Mouse (Mus musculus) G1E (cell line): ENCODE measurements around the gene Brat1. TPM values are rescaled to one million over a fixed set of nuclear protein-coding genes. Genes with fewer than 3 reads are reported as not detected.

Experiments
- ATAC-seq: 2 replicates; pipeline ENCODE4 v1.8.0; 2016; ENCODE audit warnings: mild to moderate bottlenecking; ENCODE audit not compliant: insufficient number of reproducible peaks, poor library complexity, low FRiP score, severe bottlenecking; ENCODE audit errors: extremely low read depth
- DNase-seq: peaks from one replicate; pipeline ENCODE4 v3.0.0; 2012; ENCODE audit warnings: low spot score
- H3K27me3 ChIP-seq: 2 replicates; pipeline ENCODE4 v1.6.1; 2012; ENCODE audit warnings: mild to moderate bottlenecking, low read length, inconsistent platforms; ENCODE audit not compliant: insufficient read depth
- H3K36me3 ChIP-seq: replicated peaks from 2 replicates; pipeline ENCODE3; 2012; ENCODE audit warnings: mild to moderate bottlenecking, inconsistent platforms
- H3K4me1 ChIP-seq: 2 replicates; pipeline ENCODE4 v1.6.1; 2012; ENCODE audit warnings: low read depth, low read length, inconsistent platforms, mixed read lengths; ENCODE audit not compliant: insufficient read depth
- H3K4me3 ChIP-seq: 2 replicates; pipeline ENCODE4 v1.5.1; 2012; ENCODE audit warnings: low read depth, mild to moderate bottlenecking, inconsistent platforms, low read length, moderate library complexity, mixed read lengths
- H3K9me3 ChIP-seq: replicated peaks from 2 replicates; pipeline ENCODE4 v1.6.1; 2012; ENCODE audit warnings: inconsistent platforms
- CTCF ChIP-seq: IDR thresholded peaks from 2 replicates; pipeline ENCODE4 v1.5.1; 2012; ENCODE audit warnings: low read depth, low read length, inconsistent platforms, mixed read lengths
- GATA1 ChIP-seq: IDR thresholded peaks from 2 replicates; pipeline ENCODE4 v1.6.1; 2012; ENCODE audit warnings: borderline replicate concordance, low read length, inconsistent platforms, mixed read lengths
- GATA2 ChIP-seq: IDR thresholded peaks from 2 replicates; pipeline ENCODE4 v1.6.1; 2012; ENCODE audit warnings: low read depth, low read length, inconsistent platforms, borderline replicate concordance
- POLR2AphosphoS5 ChIP-seq: IDR thresholded peaks from 2 replicates; pipeline ENCODE4 v1.6.1; 2012; ENCODE audit warnings: low read depth, low read length, inconsistent platforms; ENCODE audit not compliant: insufficient replicate concordance
- TAL1 ChIP-seq: conservative IDR thresholded peaks from 2 replicates; pipeline ENCODE4 v1.6.1; 2012; ENCODE audit warnings: low read depth, low read length, inconsistent platforms, mixed read lengths
- polyA plus RNA-seq: library from polyadenylated mRNA; stranded (reverse); fragments of >175 nt; gene quantifications from 2 replicates; pipeline ENCODE4 v1.2.3, GENCODE M21; 2012
- total RNA-seq, 2 experiments: library from RNA; stranded (forward) in 1 of 2; stranded (reverse) in 1 of 2; fragments of 200-1000 nt in 1 of 2; fragments of >200 nt in 1 of 2; fragmentation: Nextera tagmentation in 1 of 2; gene quantifications; 2 replicates each; pipeline ENCODE4 v1.2.3; 2014 to 2017

Brat1 gene
- total and polyA plus RNA-seq, 3 experiments, result 9.5 to 25.7 (median 11.1) TPM

GRCm38 (mm10) chr5:140710315-140710714 lies 5.5 kb downstream of the Brat1 start:
- ATAC-seq (no peak), DNase-seq (no peak)
- Histone ChIP-seq H3K9me3 (no peaks in the 10 kb centered on the region), H3K4me1 (peaks cover 12% of the 10 kb centered on the region), H3K4me3 (no peak overlapping the region), H3K27me3 (no peaks in the 10 kb centered on the region; the same call in 1 of the 2 replicates), H3K36me3 (peaks cover 85% of the 10 kb centered on the region)
- TF ChIP-seq GATA1 (no peak), TAL1 (no peak), POLR2AphosphoS5 (no peak), CTCF (no peak), GATA2 (no peak)

- no peaks in the 10 kb centered on the region for H3K9me3 ChIP-seq
- no peak overlapping the region for H3K4me3 ChIP-seq
- no peaks in the 10 kb centered on the region; the same call in 1 of the 2 replicates for H3K27me3 ChIP-seq
- TF ChIP-seq TAL1 (no peak), POLR2AphosphoS5 (no peak), GATA1 (no peak), CTCF (no peak), GATA2 (no peak)
- DNase-seq (no peak), ATAC-seq (no peak)
- H3K36me3 ChIP-seq, result peaks cover 89% of the 10 kb centered on the region
- H3K4me1 ChIP-seq, result peaks cover 5% of the 10 kb centered on the region
Observed at GRCm38 (mm10) chr5:140711040-140711439, 6.2 kb downstream of the Brat1 start.

GRCm38 (mm10) chr5:140720773-140721172 lies 16.0 kb downstream of the Brat1 start:
- no peak for DNase-seq
- Histone ChIP-seq H3K27me3 (peaks cover 11% of the 10 kb centered on the region), H3K4me3 (no peak overlapping the region), H3K9me3 (no peaks in the 10 kb centered on the region), H3K4me1 (no peaks in the 10 kb centered on the region), H3K36me3 (peaks cover 42% of the 10 kb centered on the region)
- no peak for ATAC-seq
- TF ChIP-seq GATA1 (no peak), GATA2 (no peak), CTCF (no peak), TAL1 (no peak), POLR2AphosphoS5 (no peak)

- no peaks in the 10 kb centered on the region for H3K4me1 ChIP-seq
- DNase-seq (no peak), ATAC-seq (no peak)
- TF ChIP-seq CTCF (no peak), TAL1 (no peak), POLR2AphosphoS5 (no peak), GATA2 (no peak), GATA1 (no peak)
- no peak overlapping the region for H3K4me3 ChIP-seq
- no peaks in the 10 kb centered on the region for H3K9me3 ChIP-seq
- H3K27me3 ChIP-seq, result peaks cover 16% of the 10 kb centered on the region
- peaks cover 28% of the 10 kb centered on the region for H3K36me3 ChIP-seq
Observed at GRCm38 (mm10) chr5:140722121-140722520, 17.3 kb downstream of the Brat1 start.

GRCm38 (mm10) chr5:140723822-140724221 lies 19.0 kb downstream of the Brat1 start, which contains the start of gene Amz1:
Gene Amz1 (plus strand): TSS chr5:140724127.
- DNase-seq, result no peak
- no peaks in the 10 kb centered on the region for H3K9me3 ChIP-seq
- peaks cover 11% of the 10 kb centered on the region for H3K36me3 ChIP-seq
- H3K4me1 ChIP-seq, result no peaks in the 10 kb centered on the region
- TF ChIP-seq POLR2AphosphoS5 (no peak), GATA2 (no peak), GATA1 (no peak), CTCF (no peak), TAL1 (no peak)
- no peak within 1 kb of the TSS; the same call in 1 of the 2 replicates for H3K4me3 ChIP-seq
- ATAC-seq, result no peak
- H3K27me3 ChIP-seq, result peaks cover 22% of the 10 kb centered on the region

- no peaks in the 10 kb centered on the region for H3K9me3 ChIP-seq
- H3K36me3 ChIP-seq, result no peaks in the 10 kb centered on the region
- H3K4me3 ChIP-seq, result no peak overlapping the region
- DNase-seq, result no peak
- peaks cover 22% of the 10 kb centered on the region for H3K27me3 ChIP-seq
- TF ChIP-seq GATA1 (no peak), TAL1 (no peak), CTCF (no peak), GATA2 (no peak), POLR2AphosphoS5 (no peak)
- H3K4me1 ChIP-seq, result peaks cover 6% of the 10 kb centered on the region
- ATAC-seq, result no peak
Observed at GRCm38 (mm10) chr5:140726062-140726839, 21.4 kb downstream of the Brat1 start.
